Mouse (Mus musculus): ENCODE results near the gene Kdr. TPM values are rescaled to one million over a fixed set of nuclear protein-coding genes. Genes with fewer than 3 reads are reported as not detected.

Gene Kdr
- polyA plus RNA-seq (2015; fragmentation: Nextera tagmentation; extraction: Ambion mirVana): 16.9 and 17.3 TPM in 2 replicates

DNA sequence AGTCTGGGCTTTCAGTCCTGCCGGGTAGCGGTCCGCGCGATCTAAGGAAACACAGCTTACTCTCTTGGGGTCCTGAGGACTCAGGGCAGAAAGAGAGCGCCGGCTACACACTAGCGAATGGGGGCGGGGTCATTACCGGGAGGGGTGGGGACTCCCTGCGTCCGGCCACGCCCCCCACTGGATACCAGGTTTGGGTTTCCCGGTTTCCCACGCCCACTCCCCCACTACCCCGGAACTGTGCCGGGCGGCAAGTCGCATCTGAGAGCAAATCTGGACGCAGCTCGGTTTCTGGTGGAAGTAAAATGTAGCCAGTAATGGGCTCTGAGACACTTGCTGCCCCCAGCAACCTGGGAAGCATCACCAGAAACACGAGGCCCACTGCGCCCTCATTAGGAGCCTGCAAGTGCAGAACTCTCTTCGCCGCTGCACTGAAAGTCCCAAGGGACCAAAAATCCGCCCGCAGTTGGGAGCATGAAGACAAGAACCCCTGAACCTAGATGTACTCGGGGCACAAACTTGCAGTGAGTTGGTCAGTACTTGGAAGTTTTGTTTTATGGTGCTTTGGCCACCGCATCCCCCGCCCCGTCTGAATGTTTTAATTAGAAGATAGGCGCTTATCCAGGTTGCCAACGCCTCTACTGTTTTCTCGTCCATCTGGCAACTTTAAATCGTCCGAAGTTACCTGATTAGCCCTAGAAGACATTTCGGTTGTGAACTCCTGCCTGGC, at the start of gene Kdr:
Kdr (minus strand) TSS at position 85 of the 727 bp plus-strand sequence.
- peaks cover 18% of the 10 kb centered on the region for H3K4me1 ChIP-seq
- no peaks in the 10 kb centered on the region for H3K9me3 ChIP-seq (replicated peaks)
- peaks cover 87% of the 10 kb centered on the region for H3K27me3 ChIP-seq
- peak within 1 kb of the TSS; percentile 71 for H3K9ac ChIP-seq
- peak within 1 kb of the TSS; percentile 98 for H3K4me2 ChIP-seq
- H3K4me3 ChIP-seq: peak within 1 kb of the TSS; percentile 58
- H3K27ac ChIP-seq: no peak within 1 kb of the TSS
- WGBS: 1% methylated on average over 37 of the region's 37 CpGs
- H3K36me3 ChIP-seq (ENCODE audit: poor library complexity, severe bottlenecking): no peaks in the 10 kb centered on the region
- ATAC-seq: peak; percentile 86

DNA sequence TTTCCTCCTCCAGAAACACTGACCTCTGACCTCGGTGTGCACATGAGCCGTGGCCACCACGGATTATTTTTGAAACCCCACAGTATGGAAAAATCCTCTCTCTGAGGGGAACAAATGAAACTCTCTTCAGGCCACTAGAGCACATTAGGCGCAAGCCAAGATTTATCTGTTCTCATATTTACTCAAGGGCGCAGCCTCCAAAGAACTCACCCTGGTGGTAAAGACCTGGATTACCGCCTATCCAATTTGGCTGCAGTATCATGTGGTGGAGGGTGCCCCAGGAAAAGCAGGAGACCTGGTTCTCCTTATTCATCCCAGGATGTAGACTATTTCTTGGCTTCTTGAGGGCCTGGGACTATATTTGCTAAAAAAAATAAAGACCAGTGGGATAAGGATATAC, 48.5 kb upstream of the Kdr start:
- 81% methylated on average over 6 of the region's 6 CpGs for WGBS
- Histone ChIP-seq H3K4me2 (no peak overlapping the region), H3K9ac (no peak overlapping the region), H3K36me3 (ENCODE audit: poor library complexity, severe bottlenecking) (no peaks in the 10 kb centered on the region), H3K4me1 (no peaks in the 10 kb centered on the region), H3K4me3 (no peak overlapping the region), H3K27ac (no peak overlapping the region), H3K9me3 (replicated peaks) (no peaks in the 10 kb centered on the region), H3K27me3 (no peaks in the 10 kb centered on the region)
- ATAC-seq: no peak

DNA sequence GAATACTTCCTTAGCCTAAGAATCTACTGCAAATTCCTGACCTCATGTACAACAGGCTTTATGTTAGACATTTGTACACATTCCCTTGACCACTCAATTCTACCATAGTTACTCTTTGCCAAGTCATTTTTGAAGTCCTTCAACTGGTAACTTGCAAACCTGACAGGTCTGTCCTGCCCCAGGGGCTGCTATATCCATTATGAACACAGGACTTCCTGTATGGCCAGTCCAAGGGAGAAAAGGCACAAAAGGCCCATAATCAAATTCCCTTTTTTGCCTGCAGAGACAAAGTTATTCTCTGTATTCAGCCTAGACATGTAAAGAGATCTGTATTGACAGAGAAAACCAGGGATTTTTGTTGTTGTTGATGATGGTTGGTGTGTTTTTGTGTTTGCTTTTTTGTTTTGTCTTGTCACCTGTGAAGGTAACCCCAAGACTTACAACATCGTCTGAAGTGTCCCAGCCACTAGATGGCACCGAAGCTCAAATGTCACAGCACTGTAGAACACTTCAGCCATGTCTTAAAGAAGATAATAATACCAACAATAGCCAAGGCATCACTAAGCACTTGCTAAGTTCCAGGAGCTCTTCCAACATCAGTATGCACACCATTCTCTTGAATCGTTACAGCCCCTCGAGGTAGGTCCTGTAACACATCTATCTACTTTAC, 47.9 kb upstream of the Kdr start:
- H3K9ac ChIP-seq: no peak overlapping the region
- H3K4me2 ChIP-seq: no peak overlapping the region
- no peaks in the 10 kb centered on the region for H3K4me1 ChIP-seq
- no peaks in the 10 kb centered on the region for H3K27me3 ChIP-seq
- no peak overlapping the region for H3K4me3 ChIP-seq
- 55% methylated on average over 4 of the region's 4 CpGs for WGBS
- ATAC-seq: no peak
- no peaks in the 10 kb centered on the region for H3K36me3 ChIP-seq (ENCODE audit: poor library complexity, severe bottlenecking)
- no peak overlapping the region for H3K27ac ChIP-seq
- H3K9me3 ChIP-seq (replicated peaks): no peaks in the 10 kb centered on the region

DNA sequence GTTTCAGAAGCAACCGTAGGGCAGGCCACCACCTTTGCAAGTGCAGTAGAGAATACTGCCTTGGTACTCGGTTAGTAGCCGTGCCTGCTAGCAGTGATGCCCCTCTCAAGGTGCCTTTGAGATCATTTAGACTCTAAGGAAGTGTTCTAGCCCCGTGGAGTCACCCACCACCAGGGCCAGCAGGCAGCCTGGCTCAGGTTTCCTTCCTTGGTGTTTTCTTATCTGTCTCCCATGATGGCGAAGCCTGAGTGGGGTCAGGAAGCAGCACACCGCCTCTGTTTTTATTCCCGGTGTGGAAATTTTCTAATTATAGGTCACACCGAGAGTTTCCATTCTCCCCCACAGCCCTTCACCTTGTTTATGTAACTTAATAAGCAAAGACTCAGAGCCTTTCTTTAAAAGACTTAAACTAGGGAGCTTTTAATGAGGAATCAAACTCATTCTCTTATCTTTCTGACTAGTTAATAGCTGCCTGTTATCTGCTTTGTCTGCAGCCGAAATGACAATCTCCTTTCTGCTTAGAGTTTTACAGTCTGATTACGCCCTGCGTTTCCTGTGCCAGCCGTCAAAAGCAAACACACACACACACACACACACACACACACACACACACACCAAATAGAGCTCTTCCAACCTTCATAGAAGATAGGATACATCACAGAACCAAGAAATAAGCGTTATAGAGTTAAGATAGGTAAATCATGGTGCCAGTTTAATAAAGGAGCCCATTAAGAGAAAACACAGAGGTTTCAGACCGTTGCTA, 44.9 kb upstream of the Kdr start:
- Histone ChIP-seq H3K9me3 (replicated peaks) (no peaks in the 10 kb centered on the region), H3K4me3 (no peak overlapping the region), H3K4me2 (no peak overlapping the region), H3K9ac (no peak overlapping the region), H3K4me1 (no peaks in the 10 kb centered on the region), H3K27ac (no peak overlapping the region), H3K36me3 (ENCODE audit: poor library complexity, severe bottlenecking) (no peaks in the 10 kb centered on the region), H3K27me3 (no peaks in the 10 kb centered on the region)
- no peak for ATAC-seq
- 75% methylated on average over 14 of the region's 14 CpGs for WGBS

DNA sequence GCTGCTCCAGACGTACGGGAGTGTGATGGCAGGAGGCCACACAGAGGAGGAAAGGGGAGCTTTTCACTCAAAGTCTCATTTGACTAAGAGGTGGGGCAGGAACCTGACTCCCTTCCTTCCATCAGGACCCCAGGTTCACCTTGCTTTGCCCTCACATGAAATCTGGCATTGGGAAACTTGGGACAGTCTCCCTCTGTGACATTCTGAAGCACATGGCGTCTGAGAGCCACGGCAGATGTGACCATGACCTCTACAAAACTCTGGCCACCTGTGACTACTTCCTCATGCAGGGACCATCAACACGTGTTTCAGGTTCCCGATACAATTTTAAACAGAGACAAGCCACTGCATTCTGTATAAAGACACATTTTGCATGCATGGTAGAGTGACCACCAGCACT, 44.2 kb upstream of the Kdr start:
- no peak overlapping the region for H3K9ac ChIP-seq
- H3K4me3 ChIP-seq: no peak overlapping the region
- H3K4me2 ChIP-seq: no peak overlapping the region
- no peak for ATAC-seq
- 94% methylated on average over 6 of the region's 6 CpGs for WGBS
- H3K27ac ChIP-seq: no peak overlapping the region
- H3K36me3 ChIP-seq (ENCODE audit: poor library complexity, severe bottlenecking): no peaks in the 10 kb centered on the region
- no peaks in the 10 kb centered on the region for H3K27me3 ChIP-seq
- H3K9me3 ChIP-seq (replicated peaks): no peaks in the 10 kb centered on the region
- no peaks in the 10 kb centered on the region for H3K4me1 ChIP-seq

DNA sequence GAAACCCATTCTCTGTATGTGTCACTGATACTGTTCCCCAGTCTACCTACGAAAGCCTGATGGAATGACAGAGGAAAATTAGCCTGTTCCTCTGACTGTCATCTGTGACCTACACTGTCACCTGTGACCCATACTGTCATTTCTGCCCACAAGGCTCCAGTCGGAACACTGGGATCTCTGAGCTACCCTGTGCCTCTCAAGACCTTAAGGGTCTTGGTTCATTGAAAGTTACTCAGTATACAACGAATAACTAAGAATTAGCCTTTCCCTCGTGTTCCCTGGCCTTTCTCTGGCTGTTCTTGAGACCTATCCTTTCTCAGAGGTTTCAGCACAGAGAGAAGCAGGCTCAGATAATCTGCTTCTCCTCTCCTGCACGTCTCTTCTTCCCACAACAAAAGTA, 40.1 kb upstream of the Kdr start:
- Histone ChIP-seq H3K4me1 (no peaks in the 10 kb centered on the region), H3K27me3 (no peaks in the 10 kb centered on the region), H3K27ac (no peak overlapping the region), H3K36me3 (ENCODE audit: poor library complexity, severe bottlenecking) (no peaks in the 10 kb centered on the region), H3K4me2 (no peak overlapping the region), H3K4me3 (no peak overlapping the region), H3K9me3 (replicated peaks) (no peaks in the 10 kb centered on the region), H3K9ac (no peak overlapping the region)
- WGBS: 74% methylated on average over 5 of the region's 5 CpGs
- ATAC-seq: no peak

DNA sequence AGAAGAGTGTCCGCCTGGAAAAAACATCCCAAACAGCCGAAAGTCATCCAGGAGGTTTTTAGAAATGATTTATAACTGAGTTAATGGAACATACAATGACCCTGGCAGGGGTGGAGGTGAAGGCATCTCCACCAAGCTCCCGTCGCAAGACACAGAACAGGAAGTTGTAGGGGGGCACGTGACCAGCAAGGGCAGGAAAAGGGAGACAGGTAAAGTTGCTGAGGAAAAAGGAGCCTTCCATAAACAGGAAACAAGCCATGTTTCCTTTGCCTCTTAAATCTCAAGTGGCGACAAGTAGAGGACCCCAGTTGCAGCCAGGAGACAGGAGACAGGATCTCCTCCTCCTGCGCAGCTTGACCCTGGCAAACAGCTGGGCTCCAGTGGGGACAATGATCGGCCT, 37.8 kb upstream of the Kdr start:
- H3K27ac ChIP-seq: no peak overlapping the region
- H3K36me3 ChIP-seq (ENCODE audit: poor library complexity, severe bottlenecking): no peaks in the 10 kb centered on the region
- no peaks in the 10 kb centered on the region for H3K9me3 ChIP-seq (replicated peaks)
- no peak overlapping the region for H3K4me3 ChIP-seq
- H3K4me2 ChIP-seq: no peak overlapping the region
- WGBS: 85% methylated on average over 8 of the region's 8 CpGs
- H3K4me1 ChIP-seq: no peaks in the 10 kb centered on the region
- no peak for ATAC-seq
- no peak overlapping the region for H3K9ac ChIP-seq
- no peaks in the 10 kb centered on the region for H3K27me3 ChIP-seq

DNA sequence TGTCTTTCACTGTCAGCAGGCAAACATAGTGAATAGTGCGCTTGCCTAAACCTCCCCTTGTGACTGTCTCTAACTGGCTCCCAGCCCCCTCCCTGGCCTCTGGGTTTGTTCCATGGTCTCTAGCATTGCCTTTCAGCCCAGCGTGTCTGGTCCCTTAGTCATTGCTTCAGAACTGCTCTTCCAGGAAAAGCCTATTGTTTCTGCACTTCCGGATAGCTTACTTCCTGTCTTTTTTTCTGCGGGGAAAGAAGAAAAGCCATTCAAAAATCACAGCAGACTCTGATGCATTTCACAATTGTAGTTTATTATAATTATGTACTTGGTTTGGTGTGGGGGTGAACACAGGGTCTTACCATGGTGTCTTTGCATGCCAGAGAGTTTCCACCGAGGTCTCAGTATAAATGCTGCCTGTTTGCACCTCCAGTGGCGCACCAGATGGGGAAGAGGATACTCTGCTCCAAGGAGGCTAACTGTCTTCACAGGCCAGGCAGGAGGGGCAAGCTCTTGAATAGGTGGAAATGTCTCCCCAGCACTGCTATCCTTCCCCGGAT, 35.7 kb upstream of the Kdr start:
- no peak for ATAC-seq
- no peaks in the 10 kb centered on the region for H3K9me3 ChIP-seq (replicated peaks)
- H3K27ac ChIP-seq: no peak overlapping the region
- H3K36me3 ChIP-seq (ENCODE audit: poor library complexity, severe bottlenecking): no peaks in the 10 kb centered on the region
- no peaks in the 10 kb centered on the region for H3K4me1 ChIP-seq
- H3K4me2 ChIP-seq: no peak overlapping the region
- no peak overlapping the region for H3K4me3 ChIP-seq
- no peak overlapping the region for H3K9ac ChIP-seq
- 78% methylated on average over 7 of the region's 7 CpGs for WGBS
- no peaks in the 10 kb centered on the region for H3K27me3 ChIP-seq

DNA sequence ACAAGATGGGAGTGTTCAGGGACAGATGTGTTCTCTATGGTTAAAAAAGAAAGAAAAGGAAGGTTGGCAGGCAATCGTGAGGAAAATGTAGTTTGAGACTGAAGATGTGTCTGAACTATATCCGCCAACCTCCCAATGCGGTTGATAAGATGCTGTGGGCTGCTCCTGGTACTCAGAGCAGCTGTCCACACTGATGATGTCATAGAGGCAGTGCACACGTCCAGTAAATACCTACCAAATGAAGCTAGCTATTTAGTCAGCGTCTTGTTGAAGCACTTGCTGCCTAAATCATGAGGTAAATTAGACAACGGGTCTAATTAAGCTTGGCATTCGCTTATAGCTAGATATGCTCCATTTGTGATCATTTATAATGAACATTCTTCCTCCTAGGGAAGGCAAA, 28.1 kb upstream of the Kdr start:
- no peaks in the 10 kb centered on the region for H3K36me3 ChIP-seq (ENCODE audit: poor library complexity, severe bottlenecking)
- H3K9me3 ChIP-seq (replicated peaks): no peaks in the 10 kb centered on the region
- 66% methylated on average over 7 of the region's 7 CpGs for WGBS
- H3K4me1 ChIP-seq: no peaks in the 10 kb centered on the region
- no peak for ATAC-seq
- H3K4me3 ChIP-seq: no peak overlapping the region
- no peak overlapping the region for H3K9ac ChIP-seq
- no peaks in the 10 kb centered on the region for H3K27me3 ChIP-seq
- no peak overlapping the region for H3K27ac ChIP-seq
- no peak overlapping the region for H3K4me2 ChIP-seq

DNA sequence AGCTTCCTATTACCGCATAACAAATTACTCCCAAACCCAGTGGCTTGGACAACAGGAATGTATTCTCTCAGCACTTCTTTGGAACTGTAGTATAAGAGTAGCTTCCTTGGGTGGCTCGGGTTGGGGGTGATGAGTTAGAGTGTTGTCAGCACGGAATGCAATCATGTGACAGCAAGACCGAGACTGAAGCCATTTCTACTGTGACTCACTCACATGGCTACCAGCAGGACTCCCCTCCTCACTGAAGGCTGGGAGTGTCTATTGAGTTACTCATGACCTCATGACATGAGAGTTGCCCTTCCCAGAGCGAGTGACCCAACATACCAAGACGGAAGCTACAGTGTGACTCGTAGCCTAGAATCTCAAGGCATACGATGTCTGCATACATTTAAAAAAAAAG, 12.0 kb upstream of the Kdr start:
- 92% methylated on average over 8 of the region's 8 CpGs for WGBS
- H3K27me3 ChIP-seq: no peaks in the 10 kb centered on the region
- ATAC-seq: no peak
- H3K36me3 ChIP-seq (ENCODE audit: poor library complexity, severe bottlenecking): no peaks in the 10 kb centered on the region
- no peak overlapping the region for H3K4me3 ChIP-seq
- H3K27ac ChIP-seq: no peak overlapping the region
- H3K4me2 ChIP-seq: no peak overlapping the region
- no peak overlapping the region for H3K9ac ChIP-seq
- H3K4me1 ChIP-seq: no peaks in the 10 kb centered on the region
- H3K9me3 ChIP-seq (replicated peaks): no peaks in the 10 kb centered on the region

DNA sequence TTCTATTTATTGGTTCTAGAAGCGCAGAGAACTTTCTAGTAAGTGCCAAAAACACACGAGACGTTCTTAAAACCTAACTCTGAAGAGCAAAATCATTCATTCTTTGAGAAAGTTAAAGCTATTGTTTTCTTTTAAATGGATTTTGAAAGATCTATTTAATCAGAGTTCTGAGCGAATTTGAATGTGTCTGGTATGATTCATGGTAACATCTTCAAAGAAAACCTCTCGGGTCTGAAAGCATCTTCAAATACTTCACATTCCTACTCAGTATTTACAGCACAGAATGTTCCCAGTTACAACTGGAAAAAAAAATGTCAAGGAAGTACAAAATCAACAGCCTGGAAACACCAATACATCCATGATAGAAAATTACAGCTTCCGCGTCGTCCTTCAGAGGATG, 9.3 kb upstream of the Kdr start:
- Histone ChIP-seq H3K4me2 (no peak overlapping the region), H3K36me3 (ENCODE audit: poor library complexity, severe bottlenecking) (no peaks in the 10 kb centered on the region), H3K9ac (no peak overlapping the region), H3K27me3 (peaks cover 4% of the 10 kb centered on the region), H3K4me3 (no peak overlapping the region), H3K27ac (no peak overlapping the region), H3K4me1 (no peaks in the 10 kb centered on the region), H3K9me3 (replicated peaks) (no peaks in the 10 kb centered on the region)
- no peak for ATAC-seq
- 86% methylated on average over 8 of the region's 8 CpGs for WGBS

All from forebrain, embryonic 13.5 days (tissue).